Mouse (Mus musculus): ENCODE measurements at regions not wholly inside any gene's neighbourhood (a gene's known extent, or its start where the extent isn't known, plus 50 kb on each side); places are given as distances from the start of the nearest gene placed in this dataset.
A peak's percentile ranks its signal among the peaks of the same experiment; 100 is the strongest.

GRCm38 (mm10) chr9:69673463-69674105 is 87.2 kb downstream of the Foxb1 start:
- Histone ChIP-seq H3K36me3 (no peaks in the 10 kb centered on the region), H3K27ac (replicated peaks) (no peak overlapping the region), H3K9me3 (replicated peaks) (no peaks in the 10 kb centered on the region), H3K4me1 (peaks cover 11% of the 10 kb centered on the region), H3K4me2 (replicated peaks) (no peak overlapping the region), H3K4me3 (replicated peaks) (no peak overlapping the region), H3K27me3 (peaks cover 36% of the 10 kb centered on the region), H3K9ac (no peak overlapping the region)
- WGBS: 53% methylated on average over 10 of the region's 10 CpGs
- no peak for ATAC-seq (ENCODE audit: insufficient number of reproducible peaks, low FRiP score, low TSS enrichment, low read depth)

DNA sequence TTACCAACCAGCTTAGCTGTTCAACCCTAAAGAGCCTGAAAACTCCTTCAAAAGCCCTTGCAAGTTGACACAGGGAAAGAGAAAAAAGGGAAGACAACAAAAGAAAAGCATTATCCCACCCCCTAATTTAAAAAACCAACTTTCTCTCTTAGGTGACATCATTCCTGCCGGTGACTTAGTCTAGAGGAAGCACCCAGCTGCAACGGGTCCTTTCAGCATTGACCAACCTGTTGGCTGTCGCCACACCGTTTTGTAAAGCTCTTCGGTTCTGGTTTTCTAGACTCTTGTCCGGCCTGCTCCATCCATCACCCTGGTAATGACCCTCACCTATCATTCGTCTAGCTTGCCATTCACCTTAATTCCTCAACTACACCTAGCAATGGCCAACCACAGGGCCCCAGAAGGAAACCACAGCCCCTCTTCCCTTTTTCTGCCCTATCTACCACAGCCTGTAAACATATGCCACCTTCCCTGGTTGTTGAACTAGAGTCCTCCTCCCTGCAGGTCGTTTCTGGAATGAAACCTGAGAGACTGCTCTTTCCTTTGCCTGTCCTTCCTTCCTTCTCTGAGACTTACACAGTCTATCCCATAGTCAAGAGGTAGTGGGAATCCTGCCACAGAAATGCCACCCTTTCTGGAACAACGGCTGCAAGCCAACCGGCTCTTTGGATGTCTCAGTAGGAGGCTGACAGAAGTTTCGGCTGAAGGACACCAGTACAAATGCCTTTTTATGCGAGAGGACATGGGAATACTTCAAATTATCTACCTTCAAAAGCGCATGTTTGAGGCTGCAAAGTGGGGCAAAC is 87.9 kb downstream of the Foxb1 start:
- no peaks in the 10 kb centered on the region for H3K36me3 ChIP-seq
- H3K9me3 ChIP-seq (replicated peaks): no peaks in the 10 kb centered on the region
- H3K4me1 ChIP-seq: peaks cover 11% of the 10 kb centered on the region
- H3K27me3 ChIP-seq: peaks cover 43% of the 10 kb centered on the region
- 75% methylated on average over 13 of the region's 13 CpGs for WGBS
- no peak overlapping the region for H3K4me2 ChIP-seq (replicated peaks)
- no peak for ATAC-seq (ENCODE audit: insufficient number of reproducible peaks, low FRiP score, low TSS enrichment, low read depth)
- H3K9ac ChIP-seq: no peak overlapping the region
- no peak overlapping the region for H3K27ac ChIP-seq (replicated peaks)
- H3K4me3 ChIP-seq (replicated peaks): no peak overlapping the region

GRCm38 (mm10) chr9:69671199-69671598 is 89.5 kb downstream of the Foxb1 start:
- H3K4me2 ChIP-seq (replicated peaks): peak overlapping the region; percentile 35
- H3K4me3 ChIP-seq (replicated peaks): peak overlapping the region; percentile 21
- no peak for ATAC-seq (ENCODE audit: insufficient number of reproducible peaks, low FRiP score, low TSS enrichment, low read depth)
- H3K9me3 ChIP-seq (replicated peaks): no peaks in the 10 kb centered on the region
- no peaks in the 10 kb centered on the region for H3K36me3 ChIP-seq
- no peak overlapping the region for H3K27ac ChIP-seq (replicated peaks)
- 3% methylated on average over 18 of the region's 18 CpGs for WGBS
- peaks cover 58% of the 10 kb centered on the region for H3K27me3 ChIP-seq
- H3K4me1 ChIP-seq: peaks cover 11% of the 10 kb centered on the region
- H3K9ac ChIP-seq: no peak overlapping the region

DNA sequence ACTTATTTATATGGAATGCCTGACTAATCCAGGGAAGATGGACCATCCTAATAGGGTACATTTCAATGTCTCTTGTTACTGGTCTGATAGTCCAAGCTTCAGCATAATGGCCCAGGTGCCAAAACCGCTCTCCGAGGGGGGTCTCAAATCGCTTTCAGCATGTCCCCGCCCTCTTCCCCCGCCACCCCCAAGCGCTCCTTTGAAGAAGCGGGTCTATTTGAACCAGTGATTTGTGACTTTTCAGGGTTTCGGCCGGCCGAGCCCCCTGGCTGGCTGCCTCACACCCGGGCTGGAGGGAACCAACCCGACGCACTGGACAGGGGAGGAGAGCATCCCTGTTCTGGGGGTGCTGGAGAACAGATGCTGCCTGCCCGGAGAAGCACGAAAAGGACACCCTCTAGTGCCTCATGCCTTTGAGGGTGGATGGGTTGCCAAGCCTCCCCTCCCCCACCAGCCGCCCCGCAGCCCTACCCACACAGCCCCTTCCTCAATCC is 90.1 kb downstream of the Foxb1 start:
- H3K27ac ChIP-seq (replicated peaks): no peak overlapping the region
- peaks cover 11% of the 10 kb centered on the region for H3K4me1 ChIP-seq
- no peak overlapping the region for H3K9ac ChIP-seq
- no peaks in the 10 kb centered on the region for H3K9me3 ChIP-seq (replicated peaks)
- peaks cover 58% of the 10 kb centered on the region for H3K27me3 ChIP-seq
- no peaks in the 10 kb centered on the region for H3K36me3 ChIP-seq
- 0% methylated on average over 17 of the region's 17 CpGs for WGBS
- H3K4me2 ChIP-seq (replicated peaks): peak overlapping the region; percentile 35
- ATAC-seq (ENCODE audit: insufficient number of reproducible peaks, low FRiP score, low TSS enrichment, low read depth): no peak
- peak overlapping the region; percentile 21 for H3K4me3 ChIP-seq (replicated peaks)

DNA sequence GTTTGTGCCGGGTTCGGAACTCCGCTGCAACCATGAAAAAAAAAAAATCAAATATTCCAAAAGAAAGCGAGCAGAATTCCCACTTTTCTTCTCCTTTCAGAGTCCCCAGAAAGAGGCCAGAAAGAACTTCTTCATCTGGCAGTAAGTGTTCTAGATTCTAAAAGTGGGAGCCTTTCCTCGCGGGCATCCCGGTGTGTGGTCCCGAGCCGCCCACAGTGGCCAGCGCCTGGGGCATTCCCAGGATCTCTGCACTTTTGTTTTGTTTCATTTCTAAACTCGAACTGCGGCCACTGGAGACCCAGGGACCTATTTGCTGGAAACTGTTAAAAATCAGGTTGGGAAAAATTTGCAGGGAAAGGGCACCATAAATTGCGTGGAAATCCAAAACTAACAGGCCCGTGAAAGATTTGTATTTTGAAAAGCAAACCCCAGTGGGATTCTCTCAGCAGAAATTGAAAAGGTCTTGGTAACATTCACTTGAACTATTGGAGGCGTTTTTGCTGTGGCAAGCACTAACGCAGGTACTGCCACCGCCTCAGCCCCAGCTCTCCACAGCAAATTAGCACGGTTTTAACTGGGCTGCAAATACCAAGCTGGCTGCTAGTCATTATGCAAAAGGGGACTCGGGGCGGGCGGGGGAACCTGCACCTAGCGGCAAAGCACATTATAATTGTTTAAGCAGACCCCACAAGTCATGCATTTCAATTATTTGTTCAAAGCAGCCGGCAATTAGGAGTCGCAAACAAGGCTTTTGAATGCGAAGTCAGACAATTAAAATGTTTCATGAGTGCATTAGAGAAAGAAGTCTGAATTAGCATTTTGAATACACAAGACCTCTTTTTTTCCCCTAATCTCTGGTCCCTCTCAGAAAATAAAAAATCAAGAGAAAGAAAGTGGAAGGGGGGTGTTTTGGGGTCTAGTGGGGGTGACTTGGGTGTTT is 90.9 kb downstream of the Foxb1 start:
- Histone ChIP-seq H3K4me1 (peaks cover 11% of the 10 kb centered on the region), H3K4me2 (replicated peaks) (peak overlapping the region; percentile 36), H3K27ac (replicated peaks) (no peak overlapping the region), H3K36me3 (no peaks in the 10 kb centered on the region), H3K9me3 (replicated peaks) (no peaks in the 10 kb centered on the region), H3K27me3 (peaks cover 58% of the 10 kb centered on the region), H3K4me3 (replicated peaks) (peak overlapping the region; percentile 21), H3K9ac (no peak overlapping the region)
- no peak for ATAC-seq (ENCODE audit: insufficient number of reproducible peaks, low FRiP score, low TSS enrichment, low read depth)
- 3% methylated on average over 25 of the region's 25 CpGs for WGBS

DNA sequence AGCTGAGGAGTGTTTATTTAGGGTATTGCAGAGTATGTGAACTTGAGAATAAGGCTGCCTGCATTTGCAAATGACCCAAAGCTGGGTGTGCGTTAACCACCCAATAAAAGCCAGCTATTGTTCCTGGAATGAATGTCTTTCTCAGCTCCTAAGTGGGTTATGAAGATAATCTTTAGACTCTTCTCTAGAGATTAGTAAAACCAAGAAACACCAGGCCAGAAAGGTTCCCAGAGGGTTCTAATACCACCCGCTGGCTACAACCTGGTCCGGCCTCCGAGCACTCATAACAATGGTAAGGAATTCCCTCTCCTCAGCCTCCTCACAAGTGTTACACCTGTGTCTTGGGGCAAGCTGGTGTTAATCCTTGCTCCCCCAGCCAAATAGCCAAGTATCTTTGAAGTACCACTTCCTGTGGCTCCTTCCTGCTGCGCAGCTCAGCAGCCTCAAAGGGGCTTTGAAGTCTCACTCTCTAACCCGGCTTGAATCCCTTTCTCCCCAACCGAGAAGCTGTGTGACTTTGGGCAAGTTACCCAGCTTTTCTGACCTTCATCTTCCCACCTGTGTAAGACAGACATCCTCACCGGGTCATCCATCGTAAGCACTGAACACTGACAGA is 92.2 kb downstream of the Foxb1 start:
- Histone ChIP-seq H3K36me3 (no peaks in the 10 kb centered on the region), H3K9me3 (replicated peaks) (no peaks in the 10 kb centered on the region), H3K4me3 (replicated peaks) (no peak overlapping the region), H3K27ac (replicated peaks) (no peak overlapping the region), H3K9ac (no peak overlapping the region), H3K4me1 (peaks cover 11% of the 10 kb centered on the region), H3K27me3 (peaks cover 58% of the 10 kb centered on the region), H3K4me2 (replicated peaks) (no peak overlapping the region)
- 11% methylated on average over 9 of the region's 9 CpGs for WGBS
- ATAC-seq (ENCODE audit: insufficient number of reproducible peaks, low FRiP score, low TSS enrichment, low read depth): no peak

- H3K27ac ChIP-seq (replicated peaks): no peak overlapping the region
- ATAC-seq (ENCODE audit: insufficient number of reproducible peaks, low FRiP score, low TSS enrichment, low read depth): no peak
- WGBS: 47% methylated on average over 7 of the region's 7 CpGs
- no peaks in the 10 kb centered on the region for H3K36me3 ChIP-seq
- H3K4me1 ChIP-seq: peaks cover 11% of the 10 kb centered on the region
- no peak overlapping the region for H3K4me3 ChIP-seq (replicated peaks)
- no peak overlapping the region for H3K9ac ChIP-seq
- H3K4me2 ChIP-seq (replicated peaks): no peak overlapping the region
- peaks cover 47% of the 10 kb centered on the region for H3K27me3 ChIP-seq
- H3K9me3 ChIP-seq (replicated peaks): no peaks in the 10 kb centered on the region
Measured at GRCm38 (mm10) chr9:69667064-69667533, 93.6 kb downstream of the Foxb1 start.

DNA sequence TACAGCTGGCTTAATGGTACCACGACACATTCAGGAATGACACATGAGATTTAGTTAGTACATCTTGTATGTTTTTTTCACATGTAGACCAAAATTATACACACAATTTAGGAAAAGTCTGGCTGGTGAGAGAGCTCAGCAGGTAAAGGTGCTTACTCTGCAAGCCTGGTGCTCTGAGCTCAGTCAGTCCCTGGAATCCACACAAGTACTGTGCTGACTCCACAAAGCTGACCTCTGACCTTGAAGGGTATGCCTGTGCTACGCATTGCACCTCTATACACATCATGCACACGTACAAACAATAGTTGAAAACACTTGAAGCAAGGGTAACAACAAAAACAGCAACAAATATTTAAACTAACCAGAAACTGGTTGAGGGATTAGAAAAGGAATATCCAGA is 96.5 kb downstream of the Foxb1 start:
- Histone ChIP-seq H3K4me3 (replicated peaks) (no peak overlapping the region), H3K9ac (no peak overlapping the region), H3K4me1 (no peaks in the 10 kb centered on the region), H3K27ac (replicated peaks) (no peak overlapping the region), H3K36me3 (no peaks in the 10 kb centered on the region), H3K9me3 (replicated peaks) (no peaks in the 10 kb centered on the region), H3K4me2 (replicated peaks) (no peak overlapping the region), H3K27me3 (peaks cover 28% of the 10 kb centered on the region)
- 77% methylated on average over 3 of the region's 3 CpGs for WGBS
- ATAC-seq (ENCODE audit: insufficient number of reproducible peaks, low FRiP score, low TSS enrichment, low read depth): no peak

- no peak overlapping the region for H3K27ac ChIP-seq (replicated peaks)
- H3K9ac ChIP-seq: no peak overlapping the region
- H3K4me1 ChIP-seq: no peaks in the 10 kb centered on the region
- H3K4me2 ChIP-seq (replicated peaks): no peak overlapping the region
- no peak for ATAC-seq (ENCODE audit: insufficient number of reproducible peaks, low FRiP score, low TSS enrichment, low read depth)
- peaks cover 11% of the 10 kb centered on the region for H3K27me3 ChIP-seq
- no peaks in the 10 kb centered on the region for H3K36me3 ChIP-seq
- no peaks in the 10 kb centered on the region for H3K9me3 ChIP-seq (replicated peaks)
- H3K4me3 ChIP-seq (replicated peaks): no peak overlapping the region
- WGBS: 38% methylated on average over 5 of the region's 5 CpGs
Measured at GRCm38 (mm10) chr9:69662394-69662793, 98.3 kb downstream of the Foxb1 start.

GRCm38 (mm10) chr9:69658276-69658675 is 102.5 kb downstream of the Foxb1 start:
- Histone ChIP-seq H3K9me3 (replicated peaks) (no peaks in the 10 kb centered on the region), H3K4me2 (replicated peaks) (no peak overlapping the region), H3K9ac (no peak overlapping the region), H3K27ac (replicated peaks) (no peak overlapping the region), H3K4me3 (replicated peaks) (no peak overlapping the region), H3K27me3 (no peaks in the 10 kb centered on the region), H3K4me1 (no peaks in the 10 kb centered on the region), H3K36me3 (no peaks in the 10 kb centered on the region)
- ATAC-seq (ENCODE audit: insufficient number of reproducible peaks, low FRiP score, low TSS enrichment, low read depth): no peak
- 87% methylated on average over 4 of the region's 4 CpGs for WGBS
